Mouse (Mus musculus) thymus, adult 18-20 months (tissue): ENCODE measurements around the gene Galk1.

Source experiments
- DNase-seq, 2 experiments: peaks; one replicate each; pipeline ENCODE4 v3.0.0; 2022; ENCODE audit warnings: mixed read lengths in 2 of 2

The Galk1 gene

GRCm38 (mm10) chr11:116012262-116012947, at the start of gene Galk1:
TSS of gene Galk1 (minus strand) at chr11:116012719.
- peak; percentile 96 for DNase-seq

GRCm38 (mm10) chr11:116061641-116062415, 49.3 kb upstream of the Galk1 start:
- DNase-seq: no peak

GRCm38 (mm10) chr11:116060596-116060995, 48.1 kb upstream of the Galk1 start:
- no peak for DNase-seq

GRCm38 (mm10) chr11:116059691-116060025, 47.1 kb upstream of the Galk1 start:
- DNase-seq: no peak

- DNase-seq: no peak
Observed at GRCm38 (mm10) chr11:116058868-116059690, 46.6 kb upstream of the Galk1 start.

- no peak for DNase-seq
Observed at GRCm38 (mm10) chr11:116058022-116058614, 45.6 kb upstream of the Galk1 start.

GRCm38 (mm10) chr11:116057237-116057881, 44.8 kb upstream of the Galk1 start:
- DNase-seq: no peak

GRCm38 (mm10) chr11:116055873-116056272, 43.4 kb upstream of the Galk1 start:
- DNase-seq: no peak

GRCm38 (mm10) chr11:116053510-116054229, 41.2 kb upstream of the Galk1 start:
- no peak for DNase-seq

- no peak for DNase-seq
Observed at GRCm38 (mm10) chr11:116050196-116050595, 37.7 kb upstream of the Galk1 start.

GRCm38 (mm10) chr11:116049610-116050009, 37.1 kb upstream of the Galk1 start:
- DNase-seq: no peak

- DNase-seq: no peak
Observed at GRCm38 (mm10) chr11:116045173-116045572, 32.7 kb upstream of the Galk1 start.

GRCm38 (mm10) chr11:116043286-116043685, 30.8 kb upstream of the Galk1 start:
- no peak for DNase-seq

GRCm38 (mm10) chr11:116042372-116043138, 30.0 kb upstream of the Galk1 start:
- DNase-seq: no peak

GRCm38 (mm10) chr11:116041833-116042232, 29.3 kb upstream of the Galk1 start:
- no peak for DNase-seq

GRCm38 (mm10) chr11:116040593-116040992, 28.1 kb upstream of the Galk1 start:
- DNase-seq: no peak

GRCm38 (mm10) chr11:116037826-116038225, 25.3 kb upstream of the Galk1 start:
- DNase-seq: no peak

- no peak for DNase-seq
Observed at GRCm38 (mm10) chr11:116036671-116037070, 24.2 kb upstream of the Galk1 start.

GRCm38 (mm10) chr11:116034584-116034983, 22.1 kb upstream of the Galk1 start:
- no peak for DNase-seq

GRCm38 (mm10) chr11:116030898-116031845, 18.7 kb upstream of the Galk1 start:
- DNase-seq: peak in 1 of 2 experiments; percentile 41
